Mouse (Mus musculus): ENCODE results near the gene Lce6a. TPM values are rescaled to one million over a fixed set of nuclear protein-coding genes. Genes with fewer than 3 reads are reported as not detected.

Gene Lce6a
- total RNA-seq, 2 experiments from 2014 or later, result not detected

DNA sequence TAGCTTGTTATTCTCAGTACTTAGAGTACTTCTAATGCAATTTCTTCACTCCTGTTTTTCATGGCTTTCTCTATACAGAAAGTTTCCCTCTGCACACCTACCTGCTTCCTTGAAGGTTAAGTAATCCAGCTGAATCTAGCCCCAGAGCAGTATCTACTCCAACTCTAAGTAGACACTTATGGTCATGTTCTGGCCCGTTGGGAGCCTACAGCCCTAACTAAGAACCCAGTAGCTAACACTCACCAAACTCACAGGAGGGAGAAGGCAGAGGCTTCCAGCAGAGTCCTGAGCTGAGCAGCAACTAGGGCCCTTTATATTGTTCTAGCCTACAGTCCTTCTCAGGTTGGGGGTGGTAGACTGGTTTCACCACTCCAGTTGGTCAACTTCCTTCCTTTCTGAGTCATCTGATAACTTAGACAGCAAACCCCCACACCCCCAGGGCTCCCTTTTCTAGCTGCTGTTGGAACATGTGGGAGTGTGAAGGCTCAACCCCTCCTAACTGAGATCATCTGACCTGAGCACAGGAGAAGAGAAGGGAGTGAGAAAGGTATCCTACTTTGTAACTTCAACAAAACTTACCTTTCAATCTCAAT lies 47.9 kb downstream of the Lce6a start, which contains the start of gene Ivl:
Gene Ivl (minus strand): TSS at position 287 of the 593 bp plus-strand sequence.
- ATAC-seq (replicated peaks; ENCODE audit: low FRiP score, low TSS enrichment, poor library complexity, severe bottlenecking), result no peak

DNA sequence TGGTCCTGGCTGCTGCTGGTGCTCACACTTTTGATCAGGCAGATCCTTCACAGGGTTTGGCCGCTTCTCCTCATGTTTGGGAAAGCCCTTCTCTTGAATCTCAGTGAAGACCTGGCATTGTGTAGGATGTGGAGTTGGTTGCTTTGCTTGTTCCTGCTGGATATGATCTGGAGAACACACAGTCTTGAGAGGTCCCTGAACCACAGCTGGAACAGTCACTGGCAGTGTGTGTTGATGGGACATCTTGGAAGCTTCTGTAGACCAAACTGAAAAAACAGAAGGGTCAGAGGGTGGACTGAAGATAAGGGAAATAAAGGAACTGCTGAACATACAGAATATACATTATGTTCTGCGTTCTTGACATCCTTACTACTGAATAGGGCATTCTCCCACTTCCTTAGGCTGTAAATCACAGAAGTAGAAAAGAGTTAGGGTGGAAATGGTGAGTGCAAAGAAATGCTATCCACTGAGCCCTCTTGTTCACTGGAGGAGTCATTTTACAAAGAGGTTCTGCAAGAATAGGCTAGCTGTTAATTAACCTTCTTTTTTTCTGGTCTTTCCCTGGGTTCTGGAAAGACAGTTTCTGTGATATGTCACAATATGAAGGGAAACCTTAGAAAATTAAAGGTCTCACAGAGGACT lies 48.8 kb downstream of the Lce6a start:
- ATAC-seq (replicated peaks; ENCODE audit: low FRiP score, low TSS enrichment, poor library complexity, severe bottlenecking), result no peak

Other genes starting within 250 kb of the Lce6a start
- not detected in 2 replicates for gene Sprr2h, start 236.0 kb downstream of the Lce6a start, total RNA-seq (2014; fragmentation: Nextera tagmentation)
- not detected in 2 replicates for gene Sprr2h, start 236.0 kb downstream of the Lce6a start, total RNA-seq (2017)
- gene Sprr2i, start 213.7 kb downstream of the Lce6a start, total RNA-seq (2014; fragmentation: Nextera tagmentation), result not detected in 2 replicates
- gene Sprr2i, start 213.7 kb downstream of the Lce6a start, total RNA-seq (2017), result not detected in 2 replicates
- gene Sprr2j-ps, start 203.6 kb downstream of the Lce6a start, total RNA-seq (2014; fragmentation: Nextera tagmentation), result not detected in 2 replicates
- not detected in 2 replicates for gene Sprr2j-ps, start 203.6 kb downstream of the Lce6a start, total RNA-seq (2017)
- 4.8 and 16.6 TPM in 2 replicates for gene Gm9774, start 192.2 kb downstream of the Lce6a start, total RNA-seq (2014; fragmentation: Nextera tagmentation)
- gene Gm9774, start 192.2 kb downstream of the Lce6a start, total RNA-seq (2017), result 1.1 and 3.6 TPM in 2 replicates
- gene Sprr2k, start 189.1 kb downstream of the Lce6a start, total RNA-seq (2014; fragmentation: Nextera tagmentation), result not detected in 2 replicates
- not detected in 2 replicates for gene Sprr2k, start 189.1 kb downstream of the Lce6a start, total RNA-seq (2017)
- not detected in 2 replicates for gene Sprr1b, start 182.9 kb downstream of the Lce6a start, total RNA-seq (2014; fragmentation: Nextera tagmentation)
- gene Sprr1b, start 182.9 kb downstream of the Lce6a start, total RNA-seq (2017), result not detected in 2 replicates
- not detected in 2 replicates for gene Sprr3, start 162.9 kb downstream of the Lce6a start, total RNA-seq (2014; fragmentation: Nextera tagmentation)
- gene Sprr3, start 162.9 kb downstream of the Lce6a start, total RNA-seq (2017), result not detected in 2 replicates
- gene Sprr1a, start 135.8 kb downstream of the Lce6a start, total RNA-seq (2014; fragmentation: Nextera tagmentation), result not detected in 2 replicates
- not detected in 2 replicates for gene Sprr1a, start 135.8 kb downstream of the Lce6a start, total RNA-seq (2017)
- not detected in 2 replicates for gene Sprr4, start 121.2 kb downstream of the Lce6a start, total RNA-seq (2014; fragmentation: Nextera tagmentation)
- not detected in 2 replicates for gene Sprr4, start 121.2 kb downstream of the Lce6a start, total RNA-seq (2017)
- gene 2310046K23Rik, start 87.1 kb downstream of the Lce6a start, total RNA-seq (2014; fragmentation: Nextera tagmentation), result not detected in 2 replicates
- gene 2310046K23Rik, start 87.1 kb downstream of the Lce6a start, total RNA-seq (2017), result not detected in 2 replicates
- gene Ivl, start 47.9 kb downstream of the Lce6a start, total RNA-seq (2014; fragmentation: Nextera tagmentation), result not detected in 2 replicates
- gene Ivl, start 47.9 kb downstream of the Lce6a start, total RNA-seq (2017), result not detected in 2 replicates
- not detected in 2 replicates for gene Smcp, start 32.7 kb downstream of the Lce6a start, total RNA-seq (2014; fragmentation: Nextera tagmentation)
- gene Smcp, start 32.7 kb downstream of the Lce6a start, total RNA-seq (2017), result not detected in 2 replicates
- not detected in 2 replicates for gene 2210017I01Rik, start 14.2 kb downstream of the Lce6a start, total RNA-seq (2014; fragmentation: Nextera tagmentation)
- not detected in 2 replicates for gene 2210017I01Rik, start 14.2 kb downstream of the Lce6a start, total RNA-seq (2017)
- not detected in 2 replicates for gene Lce1a1, start 26.6 kb upstream of the Lce6a start, total RNA-seq (2014; fragmentation: Nextera tagmentation)
- gene Lce1a1, start 26.6 kb upstream of the Lce6a start, total RNA-seq (2017), result not detected in 2 replicates
- gene Lce1b, start 35.3 kb upstream of the Lce6a start, total RNA-seq (2014; fragmentation: Nextera tagmentation), result not detected in 2 replicates
- gene Lce1b, start 35.3 kb upstream of the Lce6a start, total RNA-seq (2017), result not detected in 2 replicates
- gene Lce1a2, start 48.7 kb upstream of the Lce6a start, total RNA-seq (2014; fragmentation: Nextera tagmentation), result not detected in 2 replicates
- gene Lce1a2, start 48.7 kb upstream of the Lce6a start, total RNA-seq (2017), result not detected in 2 replicates
- not detected in 2 replicates for gene Lce1c, start 57.6 kb upstream of the Lce6a start, total RNA-seq (2014; fragmentation: Nextera tagmentation)
- not detected in 2 replicates for gene Lce1c, start 57.6 kb upstream of the Lce6a start, total RNA-seq (2017)
- not detected in 2 replicates for gene Lce1d, start 65.5 kb upstream of the Lce6a start, total RNA-seq (2014; fragmentation: Nextera tagmentation)
- not detected in 2 replicates for gene Lce1d, start 65.5 kb upstream of the Lce6a start, total RNA-seq (2017)
- not detected in 2 replicates for gene Lce1e, start 87.4 kb upstream of the Lce6a start, total RNA-seq (2014; fragmentation: Nextera tagmentation)
- gene Lce1e, start 87.4 kb upstream of the Lce6a start, total RNA-seq (2017), result not detected in 2 replicates
- not detected in 2 replicates for gene Lce1f, start 98.7 kb upstream of the Lce6a start, total RNA-seq (2014; fragmentation: Nextera tagmentation)
- gene Lce1f, start 98.7 kb upstream of the Lce6a start, total RNA-seq (2017), result not detected in 2 replicates
- gene Gm38119, start 117.4 kb upstream of the Lce6a start, total RNA-seq (2014; fragmentation: Nextera tagmentation), result not detected in 2 replicates
- not detected in 2 replicates for gene Gm38119, start 117.4 kb upstream of the Lce6a start, total RNA-seq (2017)
- gene Lce1g, start 130.7 kb upstream of the Lce6a start, total RNA-seq (2014; fragmentation: Nextera tagmentation), result not detected in 2 replicates
- gene Lce1g, start 130.7 kb upstream of the Lce6a start, total RNA-seq (2017), result not detected in 2 replicates
- not detected in 2 replicates for gene Lce1h, start 143.4 kb upstream of the Lce6a start, total RNA-seq (2014; fragmentation: Nextera tagmentation)
- gene Lce1h, start 143.4 kb upstream of the Lce6a start, total RNA-seq (2017), result not detected in 2 replicates
- not detected in 2 replicates for gene Lce1i, start 157.2 kb upstream of the Lce6a start, total RNA-seq (2014; fragmentation: Nextera tagmentation)
- not detected in 2 replicates for gene Lce1i, start 157.2 kb upstream of the Lce6a start, total RNA-seq (2017)
- gene Lce1j, start 168.9 kb upstream of the Lce6a start, total RNA-seq (2014; fragmentation: Nextera tagmentation), result not detected in 2 replicates
- gene Lce1j, start 168.9 kb upstream of the Lce6a start, total RNA-seq (2017), result not detected in 2 replicates
- gene Lce1k, start 186.2 kb upstream of the Lce6a start, total RNA-seq (2014; fragmentation: Nextera tagmentation), result not detected in 2 replicates
- gene Lce1k, start 186.2 kb upstream of the Lce6a start, total RNA-seq (2017), result not detected in 2 replicates
- not detected in 2 replicates for gene Kprp, start 205.6 kb upstream of the Lce6a start, total RNA-seq (2014; fragmentation: Nextera tagmentation)
- not detected in 2 replicates for gene Kprp, start 205.6 kb upstream of the Lce6a start, total RNA-seq (2017)
- not detected in 2 replicates for gene Lce1l, start 229.6 kb upstream of the Lce6a start, total RNA-seq (2014; fragmentation: Nextera tagmentation)
- not detected in 2 replicates for gene Lce1l, start 229.6 kb upstream of the Lce6a start, total RNA-seq (2017)
- gene 2310050C09Rik, start 248.6 kb upstream of the Lce6a start, total RNA-seq (2014; fragmentation: Nextera tagmentation), result not detected in 2 replicates
- gene 2310050C09Rik, start 248.6 kb upstream of the Lce6a start, total RNA-seq (2017), result not detected in 2 replicates